Mouse (Mus musculus): ENCODE measurements at regions not wholly inside any gene's neighbourhood (a gene's known extent, or its start where the extent isn't known, plus 50 kb on each side); places are given as distances from the start of the nearest gene placed in this dataset.

GRCm38 (mm10) chr15:102782988-102783799 lies 61.2 kb upstream of the Calcoco1 start:
- no peak for TF ChIP-seq CTCF (IDR thresholded peaks at IDR 0.05; ENCODE audit: control insufficient read depth, insufficient read depth, insufficient replicate concordance, low read depth, low read length)
- TF ChIP-seq POLR2A (IDR thresholded peaks at IDR 0.05; ENCODE audit: control insufficient read depth, low read depth, low read length): no peak
